Mouse (Mus musculus): ENCODE measurements around the gene Olfr1410. TPM values are rescaled to one million over a fixed set of nuclear protein-coding genes. Genes with fewer than 3 reads are reported as not detected.

Olfr1410 gene
- polyA plus RNA-seq, 1 experiment from 2014 or later = not detected

DNA sequence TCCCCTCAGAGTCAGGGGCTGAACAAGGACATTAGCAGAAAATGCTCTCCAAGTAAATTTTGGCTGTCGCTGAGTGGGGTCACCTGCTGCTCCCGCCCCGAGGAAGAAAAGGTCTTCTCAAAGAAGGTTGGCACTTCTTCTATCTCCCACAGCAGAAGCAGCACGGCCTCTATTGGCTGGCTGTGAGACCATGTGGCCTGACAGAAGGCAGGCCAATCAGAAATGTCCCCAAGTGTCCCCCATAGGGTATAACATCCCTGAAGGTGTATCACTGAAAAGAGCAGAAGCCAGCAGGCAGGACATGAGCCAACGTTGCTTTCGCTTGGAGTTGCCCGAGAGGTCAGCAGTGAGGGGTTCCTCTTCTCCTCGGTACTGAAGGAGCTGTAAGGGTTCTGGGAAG is 30.4 kb downstream of the Olfr1410 start:
- 92% methylated on average over 8 of the region's 8 CpGs for WGBS

DNA sequence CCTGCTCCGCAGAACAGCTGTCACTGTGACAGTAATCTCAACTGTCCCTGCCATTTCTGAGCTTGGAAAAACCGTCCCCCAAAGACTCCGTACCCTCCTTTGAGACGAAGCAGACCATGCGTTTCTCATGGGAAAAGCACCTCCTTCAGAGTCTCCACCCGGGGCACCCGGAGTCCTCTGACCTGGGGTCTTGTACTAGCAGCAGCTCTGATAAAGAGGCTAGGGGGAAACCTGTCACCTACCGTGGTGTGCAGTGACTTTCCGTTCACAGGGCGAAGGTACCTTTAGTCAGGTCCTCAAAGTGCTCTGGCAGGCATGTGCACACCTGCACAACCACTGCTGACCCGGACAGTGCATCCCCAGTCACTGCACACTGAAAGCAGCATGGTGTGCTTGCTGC is 31.1 kb downstream of the Olfr1410 start:
- peaks cover 9% of the 10 kb centered on the region for H3K4me1 ChIP-seq (ENCODE audit: control insufficient read depth, insufficient read depth, low read length)
- 95% methylated on average over 11 of the region's 11 CpGs for WGBS
- ATAC-seq (ENCODE audit: low FRiP score, low TSS enrichment) = no peak
- peaks cover 36% of the 10 kb centered on the region for H3K36me3 ChIP-seq (ENCODE audit: control insufficient read depth, insufficient read depth, low read length)
- no peak overlapping the region for H3K4me3 ChIP-seq (replicated peaks; ENCODE audit: low read depth, low read length)
- no peak overlapping the region for H3K27ac ChIP-seq (replicated peaks; ENCODE audit: low read depth, low read length)
- no peak for DNase-seq
- no peaks in the 10 kb centered on the region for H3K9me3 ChIP-seq (ENCODE audit: control insufficient read depth, low read length)
- H3K9ac ChIP-seq (replicated peaks; ENCODE audit: low read length) = no peak overlapping the region
- H3K27me3 ChIP-seq (ENCODE audit: control insufficient read depth, insufficient read depth, low read length) = no peaks in the 10 kb centered on the region
- H3K4me2 ChIP-seq (ENCODE audit: low read length) = no peak overlapping the region

More for the DNA sequence above, 30.4 kb downstream of the Olfr1410 start:
- Histone ChIP-seq H3K4me3 (replicated peaks; ENCODE audit: low read depth, low read length) (no peak overlapping the region), H3K4me1 (ENCODE audit: control insufficient read depth, insufficient read depth, low read length) (peaks cover 8% of the 10 kb centered on the region), H3K9ac (replicated peaks; ENCODE audit: low read length) (no peak overlapping the region), H3K9me3 (ENCODE audit: control insufficient read depth, low read length) (no peaks in the 10 kb centered on the region), H3K27ac (replicated peaks; ENCODE audit: low read depth, low read length) (no peak overlapping the region), H3K27me3 (ENCODE audit: control insufficient read depth, insufficient read depth, low read length) (no peaks in the 10 kb centered on the region), H3K36me3 (ENCODE audit: control insufficient read depth, insufficient read depth, low read length) (peaks cover 36% of the 10 kb centered on the region), H3K4me2 (ENCODE audit: low read length) (no peak overlapping the region)
- DNase-seq (no peak), ATAC-seq (ENCODE audit: low FRiP score, low TSS enrichment) (no peak)

DNA sequence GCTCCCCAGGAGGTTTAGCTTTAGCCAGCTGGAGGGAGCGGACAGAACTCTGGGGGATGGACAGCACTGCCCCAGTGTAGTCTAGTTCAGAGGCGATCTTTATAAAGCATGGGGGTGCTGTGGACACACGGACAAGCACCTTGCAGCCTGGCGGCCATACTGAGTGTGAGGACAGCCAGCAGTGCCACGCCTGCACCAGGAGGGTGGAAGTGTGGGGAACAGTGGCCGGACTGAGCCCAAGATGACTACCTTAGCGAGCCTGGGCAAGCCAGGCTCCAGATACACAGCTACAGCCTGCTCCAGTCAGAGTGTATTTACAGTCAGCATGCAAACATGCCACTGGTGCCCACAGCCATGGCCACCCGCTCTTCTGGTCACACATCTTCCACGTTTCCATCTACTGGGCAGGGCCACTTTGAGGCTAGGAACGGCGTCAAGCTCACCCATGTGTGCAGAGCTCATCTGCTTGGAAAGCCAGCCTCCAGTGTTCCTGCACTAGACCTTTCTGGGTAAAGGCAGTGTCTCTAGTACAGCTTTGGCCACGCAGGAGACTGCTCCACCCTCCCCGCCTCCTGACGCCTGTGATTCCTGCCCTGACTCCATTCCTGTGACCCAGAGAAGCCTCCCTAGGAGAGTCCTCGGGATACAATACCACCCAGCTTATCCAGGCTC is 32.1 kb downstream of the Olfr1410 start:
- H3K9ac ChIP-seq (replicated peaks; ENCODE audit: low read length) = no peak overlapping the region
- no peak overlapping the region for H3K4me2 ChIP-seq (ENCODE audit: low read length)
- H3K27me3 ChIP-seq (ENCODE audit: control insufficient read depth, insufficient read depth, low read length) = no peaks in the 10 kb centered on the region
- 94% methylated on average over 15 of the region's 15 CpGs for WGBS
- no peak overlapping the region for H3K4me3 ChIP-seq (replicated peaks; ENCODE audit: low read depth, low read length)
- DNase-seq = no peak
- ATAC-seq (ENCODE audit: low FRiP score, low TSS enrichment) = no peak
- H3K36me3 ChIP-seq (ENCODE audit: control insufficient read depth, insufficient read depth, low read length) = peaks cover 36% of the 10 kb centered on the region
- peaks cover 15% of the 10 kb centered on the region for H3K4me1 ChIP-seq (ENCODE audit: control insufficient read depth, insufficient read depth, low read length)
- no peak overlapping the region for H3K27ac ChIP-seq (replicated peaks; ENCODE audit: low read depth, low read length)
- H3K9me3 ChIP-seq (ENCODE audit: control insufficient read depth, low read length) = no peaks in the 10 kb centered on the region

DNA sequence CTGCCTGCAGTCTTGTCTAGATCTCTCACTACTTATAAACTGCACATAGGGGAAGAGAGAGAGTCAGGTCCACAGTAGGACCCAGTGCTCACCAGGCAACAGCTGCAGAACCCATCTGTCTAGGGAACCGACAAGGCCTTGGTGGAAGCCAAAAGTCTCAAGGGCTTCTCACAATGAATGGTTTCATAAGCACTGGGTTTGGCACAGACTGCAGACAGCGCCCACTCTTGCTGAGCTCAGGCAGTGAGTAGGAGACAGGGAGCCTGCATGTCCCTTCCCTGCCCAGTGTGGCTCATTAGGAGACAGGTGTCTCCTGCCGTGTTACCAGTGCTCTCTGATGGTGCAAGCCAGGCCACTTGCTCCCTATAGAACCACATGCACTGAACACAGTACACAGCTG is 32.6 kb downstream of the Olfr1410 start:
- ATAC-seq (ENCODE audit: low FRiP score, low TSS enrichment) (no peak), DNase-seq (no peak)
- H3K4me1 ChIP-seq (ENCODE audit: control insufficient read depth, insufficient read depth, low read length) = peaks cover 15% of the 10 kb centered on the region
- no peak overlapping the region for H3K9ac ChIP-seq (replicated peaks; ENCODE audit: low read length)
- peaks cover 36% of the 10 kb centered on the region for H3K36me3 ChIP-seq (ENCODE audit: control insufficient read depth, insufficient read depth, low read length)
- no peaks in the 10 kb centered on the region for H3K27me3 ChIP-seq (ENCODE audit: control insufficient read depth, insufficient read depth, low read length)
- no peak overlapping the region for H3K27ac ChIP-seq (replicated peaks; ENCODE audit: low read depth, low read length)
- 89% methylated on average over 3 of the region's 3 CpGs for WGBS
- H3K4me2 ChIP-seq (ENCODE audit: low read length) = no peak overlapping the region
- H3K9me3 ChIP-seq (ENCODE audit: control insufficient read depth, low read length) = no peaks in the 10 kb centered on the region
- H3K4me3 ChIP-seq (replicated peaks; ENCODE audit: low read depth, low read length) = no peak overlapping the region

DNA sequence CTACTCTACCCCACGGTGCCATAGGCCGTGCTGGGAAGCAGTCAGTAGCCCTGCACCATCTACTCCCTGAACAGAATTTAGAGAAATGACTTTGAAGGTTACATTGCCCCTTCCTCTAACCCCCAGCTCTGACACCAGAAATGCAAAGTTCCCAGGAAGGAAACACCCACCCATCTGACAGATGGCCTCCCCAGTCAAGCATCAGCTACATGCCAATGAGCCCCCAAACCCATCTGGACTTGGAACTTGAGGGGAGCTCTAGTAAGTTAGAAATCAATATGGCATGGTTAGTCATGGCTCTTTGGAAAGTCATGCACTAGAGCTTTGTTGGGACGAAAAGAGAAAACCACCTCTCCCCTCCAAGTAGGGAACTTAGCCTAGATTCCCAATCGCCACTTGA is 33.2 kb downstream of the Olfr1410 start:
- DNase-seq (no peak), ATAC-seq (ENCODE audit: low FRiP score, low TSS enrichment) (no peak)
- H3K27ac ChIP-seq (replicated peaks; ENCODE audit: low read depth, low read length) = no peak overlapping the region
- H3K36me3 ChIP-seq (ENCODE audit: control insufficient read depth, insufficient read depth, low read length) = peaks cover 36% of the 10 kb centered on the region
- H3K4me2 ChIP-seq (ENCODE audit: low read length) = no peak overlapping the region
- 95% methylated on average over 4 of the region's 4 CpGs for WGBS
- no peak overlapping the region for H3K9ac ChIP-seq (replicated peaks; ENCODE audit: low read length)
- no peaks in the 10 kb centered on the region for H3K9me3 ChIP-seq (ENCODE audit: control insufficient read depth, low read length)
- H3K27me3 ChIP-seq (ENCODE audit: control insufficient read depth, insufficient read depth, low read length) = no peaks in the 10 kb centered on the region
- peaks cover 15% of the 10 kb centered on the region for H3K4me1 ChIP-seq (ENCODE audit: control insufficient read depth, insufficient read depth, low read length)
- H3K4me3 ChIP-seq (replicated peaks; ENCODE audit: low read depth, low read length) = no peak overlapping the region

DNA sequence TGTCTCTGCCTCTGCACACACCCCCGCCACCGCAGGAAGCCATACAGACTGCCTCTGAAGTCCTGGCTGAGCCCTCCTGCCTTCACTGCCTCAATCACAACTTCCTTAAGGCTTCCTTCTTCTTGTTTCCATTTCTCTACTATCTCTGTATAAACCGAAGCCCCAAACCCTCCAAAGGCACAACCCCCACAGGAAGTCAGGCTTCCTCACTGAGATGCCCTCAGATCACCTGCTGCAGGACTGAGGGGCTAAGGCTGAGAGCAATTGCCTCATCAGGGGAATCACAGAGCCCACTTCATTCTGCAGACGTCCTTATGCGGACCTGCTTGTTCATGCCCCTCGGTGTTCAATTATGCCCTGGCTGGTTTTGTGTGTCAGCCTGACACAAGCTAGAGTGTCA is 34.8 kb downstream of the Olfr1410 start:
- peaks cover 31% of the 10 kb centered on the region for H3K36me3 ChIP-seq (ENCODE audit: control insufficient read depth, insufficient read depth, low read length)
- no peak overlapping the region for H3K27ac ChIP-seq (replicated peaks; ENCODE audit: low read depth, low read length)
- peaks cover 15% of the 10 kb centered on the region for H3K4me1 ChIP-seq (ENCODE audit: control insufficient read depth, insufficient read depth, low read length)
- H3K4me3 ChIP-seq (replicated peaks; ENCODE audit: low read depth, low read length) = peak overlapping the region; percentile 88; the same call in 1 of the 2 replicates
- ATAC-seq (ENCODE audit: low FRiP score, low TSS enrichment) (no peak), DNase-seq (no peak)
- H3K4me2 ChIP-seq (ENCODE audit: low read length) = peak overlapping the region; percentile 94
- H3K9me3 ChIP-seq (ENCODE audit: control insufficient read depth, low read length) = no peaks in the 10 kb centered on the region
- 96% methylated on average over 6 of the region's 6 CpGs for WGBS
- no peak overlapping the region for H3K9ac ChIP-seq (replicated peaks; ENCODE audit: low read length)
- H3K27me3 ChIP-seq (ENCODE audit: control insufficient read depth, insufficient read depth, low read length) = no peaks in the 10 kb centered on the region

DNA sequence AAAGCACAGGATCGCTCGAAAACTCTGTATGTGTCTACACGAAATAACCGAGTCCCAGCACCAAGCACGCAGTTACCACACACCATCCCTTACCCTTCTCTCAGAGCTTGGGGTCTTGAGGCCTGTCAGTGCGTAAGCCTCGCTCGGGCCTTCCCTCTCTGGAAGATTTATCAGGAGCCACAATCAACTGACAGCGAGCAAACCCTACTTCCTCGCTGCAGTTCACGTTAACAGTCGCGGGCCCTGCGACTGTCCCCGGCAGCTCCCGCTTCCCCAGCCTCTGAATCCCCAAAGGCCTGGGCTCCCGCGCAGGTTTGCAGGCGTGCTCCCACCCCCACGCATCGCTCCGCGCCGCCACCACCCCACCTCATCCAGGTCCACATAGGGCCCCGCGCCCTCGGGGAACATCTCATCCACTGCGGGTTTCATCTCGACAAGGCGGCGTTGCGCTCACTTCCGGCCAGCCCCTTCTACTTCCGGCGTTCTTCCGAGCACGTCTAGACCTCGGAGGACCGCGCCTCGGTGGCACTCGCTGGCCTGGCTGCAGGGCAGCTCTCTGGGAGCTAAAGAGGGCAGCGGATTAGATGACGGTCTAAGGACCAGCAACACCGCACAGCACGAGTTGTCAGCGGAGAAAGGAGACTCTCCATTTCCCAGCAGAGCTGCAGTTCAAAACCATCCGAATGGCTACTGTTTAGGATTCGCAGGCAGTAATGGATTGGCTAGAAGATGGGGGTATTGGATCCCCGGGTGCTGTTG is 36.1 kb downstream of the Olfr1410 start, which contains the start of gene Cops9:
Cops9 (minus strand) TSS at position 472 of the 759 bp plus-strand sequence.
- ATAC-seq (ENCODE audit: low FRiP score, low TSS enrichment) (peak; percentile 91), DNase-seq (peak; percentile 96)
- Histone ChIP-seq H3K4me3 (replicated peaks; ENCODE audit: low read depth, low read length) (peak within 1 kb of the TSS; percentile 88), H3K4me1 (ENCODE audit: control insufficient read depth, insufficient read depth, low read length) (peaks cover 15% of the 10 kb centered on the region), H3K9ac (replicated peaks; ENCODE audit: low read length) (peak within 1 kb of the TSS; percentile 91), H3K27me3 (ENCODE audit: control insufficient read depth, insufficient read depth, low read length) (no peaks in the 10 kb centered on the region), H3K27ac (replicated peaks; ENCODE audit: low read depth, low read length) (peak within 1 kb of the TSS; percentile 81), H3K36me3 (ENCODE audit: control insufficient read depth, insufficient read depth, low read length) (peaks cover 18% of the 10 kb centered on the region), H3K4me2 (ENCODE audit: low read length) (peak within 1 kb of the TSS; percentile 94), H3K9me3 (ENCODE audit: control insufficient read depth, low read length) (no peaks in the 10 kb centered on the region)
- 2% methylated on average over 50 of the region's 50 CpGs for WGBS

DNA sequence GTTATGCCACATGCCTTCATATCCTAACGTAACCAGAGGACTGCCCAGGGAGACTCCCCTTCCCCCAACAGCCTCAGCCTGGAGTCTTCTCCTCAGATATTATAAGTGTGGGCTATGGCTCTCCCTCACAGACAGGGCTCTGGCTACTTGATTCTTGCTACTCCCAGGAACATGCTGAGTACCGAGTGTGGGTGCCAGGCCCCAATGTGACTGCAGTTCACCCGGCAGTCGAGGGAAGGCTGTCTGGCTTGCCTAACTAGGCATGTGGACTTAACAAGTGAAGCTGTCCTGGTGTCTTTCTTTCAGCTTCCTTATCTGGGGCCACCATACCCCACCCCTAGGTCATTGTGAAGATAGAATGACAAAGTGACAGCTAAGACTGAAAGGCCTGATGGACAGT is 38.1 kb downstream of the Olfr1410 start:
- Histone ChIP-seq H3K27ac (replicated peaks; ENCODE audit: low read depth, low read length) (no peak overlapping the region), H3K9me3 (ENCODE audit: control insufficient read depth, low read length) (no peaks in the 10 kb centered on the region), H3K4me3 (replicated peaks; ENCODE audit: low read depth, low read length) (no peak overlapping the region), H3K36me3 (ENCODE audit: control insufficient read depth, insufficient read depth, low read length) (peaks cover 5% of the 10 kb centered on the region; the same call in 1 of the 2 replicates), H3K27me3 (ENCODE audit: control insufficient read depth, insufficient read depth, low read length) (no peaks in the 10 kb centered on the region), H3K4me1 (ENCODE audit: control insufficient read depth, insufficient read depth, low read length) (peaks cover 15% of the 10 kb centered on the region), H3K4me2 (ENCODE audit: low read length) (no peak overlapping the region), H3K9ac (replicated peaks; ENCODE audit: low read length) (no peak overlapping the region)
- WGBS = 78% methylated on average over 4 of the region's 4 CpGs
- DNase-seq (no peak), ATAC-seq (ENCODE audit: low FRiP score, low TSS enrichment) (no peak)

DNA sequence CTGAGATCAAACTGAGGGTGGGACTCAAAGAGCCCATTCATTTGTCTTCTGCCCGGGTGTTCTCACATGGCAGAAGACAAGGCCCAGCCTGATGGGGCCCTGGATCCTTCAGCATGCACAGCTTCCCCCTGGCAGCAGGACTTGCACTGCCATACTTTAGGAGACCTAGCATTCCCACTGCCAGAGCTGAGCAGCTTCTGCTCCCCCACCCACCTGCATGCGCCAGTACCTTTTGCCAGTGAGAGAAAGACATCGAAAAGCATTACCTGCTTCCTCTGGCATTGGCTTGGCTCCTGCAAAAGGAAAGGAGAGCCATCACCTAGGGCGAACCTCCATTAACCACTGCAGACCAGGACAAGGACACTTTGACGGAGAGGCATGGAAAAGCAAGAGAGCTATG is 39.3 kb downstream of the Olfr1410 start:
- peaks cover 15% of the 10 kb centered on the region for H3K4me1 ChIP-seq (ENCODE audit: control insufficient read depth, insufficient read depth, low read length)
- H3K9me3 ChIP-seq (ENCODE audit: control insufficient read depth, low read length) = no peaks in the 10 kb centered on the region
- no peaks in the 10 kb centered on the region for H3K36me3 ChIP-seq (ENCODE audit: control insufficient read depth, insufficient read depth, low read length)
- H3K27me3 ChIP-seq (ENCODE audit: control insufficient read depth, insufficient read depth, low read length) = no peaks in the 10 kb centered on the region
- no peak for DNase-seq
- no peak overlapping the region for H3K4me3 ChIP-seq (replicated peaks; ENCODE audit: low read depth, low read length)
- no peak overlapping the region for H3K4me2 ChIP-seq (ENCODE audit: low read length)
- 80% methylated on average over 5 of the region's 5 CpGs for WGBS
- no peak overlapping the region for H3K9ac ChIP-seq (replicated peaks; ENCODE audit: low read length)
- no peak for ATAC-seq (ENCODE audit: low FRiP score, low TSS enrichment)
- no peak overlapping the region for H3K27ac ChIP-seq (replicated peaks; ENCODE audit: low read depth, low read length)

Data from midbrain, embryonic 14.5 days (tissue).